Mouse (Mus musculus) embryonic facial prominence, embryonic 15.5 days (tissue): ENCODE measurements at regions not wholly inside any gene's neighbourhood (a gene's known extent, or its start where the extent isn't known, plus 50 kb on each side); places are given as distances from the start of the nearest gene placed in this dataset.

Source experiments
- ATAC-seq: fragments of 200-750 bp; cut with Nextera tagmentation; 2 replicates; pipeline ENCODE4 v1.8.0; 2017; ENCODE audit warnings: low read depth, moderate TSS enrichment; ENCODE audit not compliant: insufficient number of reproducible peaks, low FRiP score, low TSS enrichment
- H3K27ac ChIP-seq: fragments of 300-500 bp; sonication (generic); replicated peaks from 2 replicates; pipeline ENCODE4 v1.5.1; 2015; ENCODE audit warnings: mild to moderate bottlenecking, inconsistent platforms
- H3K27me3 ChIP-seq: fragments of 300-500 bp; sonication (generic); 2 replicates; pipeline ENCODE4 v1.6.1; 2015; ENCODE audit warnings: inconsistent platforms
- H3K36me3 ChIP-seq: fragments of 300-500 bp; sonication (generic); 2 replicates; pipeline ENCODE4 v1.6.1; 2015; ENCODE audit warnings: mild to moderate bottlenecking, inconsistent platforms
- H3K4me1 ChIP-seq: fragments of 300-500 bp; sonication (generic); 2 replicates; pipeline ENCODE4 v1.6.1; 2015; ENCODE audit warnings: inconsistent platforms
- H3K4me2 ChIP-seq: fragments of 300-500 bp; sonication (generic); replicated peaks from 2 replicates; pipeline ENCODE4 v1.6.1; 2015; ENCODE audit warnings: mild to moderate bottlenecking, inconsistent platforms
- H3K4me3 ChIP-seq: fragments of 300-500 bp; sonication (generic); replicated peaks from 2 replicates; pipeline ENCODE4 v1.5.1; 2015; ENCODE audit warnings: mild to moderate bottlenecking, inconsistent platforms
- H3K9ac ChIP-seq: fragments of 300-500 bp; sonication (generic); 2 replicates; pipeline ENCODE4 v1.6.1; 2015; ENCODE audit warnings: inconsistent platforms
- H3K9me3 ChIP-seq: fragments of 300-500 bp; sonication (generic); replicated peaks from 2 replicates; pipeline ENCODE4 v1.6.1; 2016; ENCODE audit warnings: inconsistent platforms
- WGBS: fragments of 180-500 bp; shearing (Covaris S2); methylation state at CpG from one replicate; pipeline ENCODE4 v1.1.7; 2015; 5-methylcytosine and 5-hydroxymethylcytosine counted together

DNA sequence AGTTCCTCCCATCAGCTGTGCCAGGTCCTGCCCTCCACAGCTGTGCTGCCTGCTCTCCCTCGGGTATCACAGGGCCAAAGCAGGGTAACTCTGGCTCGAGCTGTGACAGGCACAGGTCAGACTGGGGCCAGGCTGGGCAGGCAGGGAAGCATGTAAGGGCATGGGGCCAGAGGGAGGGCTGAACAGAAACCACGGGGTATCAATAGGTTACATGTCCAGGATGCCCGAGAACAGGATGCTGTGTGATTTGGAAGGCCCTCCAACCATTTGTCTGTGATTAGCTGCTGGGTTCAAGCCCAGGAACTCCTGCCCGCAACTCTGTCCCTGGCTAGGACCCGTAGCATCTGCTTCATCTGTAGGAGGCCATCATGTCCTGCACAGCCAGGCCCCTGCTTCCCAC lies 391.9 kb downstream of the Fam19a5 start:
- H3K4me2 ChIP-seq: no peak overlapping the region
- H3K9ac ChIP-seq: no peak overlapping the region
- no peaks in the 10 kb centered on the region for H3K27me3 ChIP-seq
- H3K9me3 ChIP-seq: no peaks in the 10 kb centered on the region
- H3K27ac ChIP-seq: no peak overlapping the region
- H3K4me1 ChIP-seq: no peaks in the 10 kb centered on the region
- no peak overlapping the region for H3K4me3 ChIP-seq
- ATAC-seq: no peak
- no peaks in the 10 kb centered on the region for H3K36me3 ChIP-seq
- 65% methylated on average over 6 of the region's 6 CpGs for WGBS

DNA sequence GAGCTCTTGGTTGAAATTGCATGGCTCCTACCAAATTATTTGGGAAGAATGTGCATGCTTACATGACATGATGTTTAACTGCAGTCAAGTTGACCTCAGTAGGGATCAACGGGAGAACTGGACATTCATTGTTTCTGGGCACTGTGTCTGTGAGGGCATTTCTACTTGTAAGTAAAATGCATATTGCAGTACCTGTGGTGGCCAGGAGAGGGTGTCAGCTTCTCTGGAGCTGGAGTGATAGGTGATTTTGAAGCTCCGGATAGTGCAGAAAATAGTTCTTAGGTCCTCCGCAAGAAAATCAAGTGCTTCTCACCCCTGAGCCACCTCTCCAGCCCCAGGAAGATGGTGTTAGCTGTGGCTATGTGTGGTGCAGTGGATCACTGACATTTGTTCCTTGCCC lies 396.7 kb downstream of the Fam19a5 start:
- Histone ChIP-seq H3K27me3 (no peaks in the 10 kb centered on the region), H3K4me1 (no peaks in the 10 kb centered on the region), H3K9me3 (no peaks in the 10 kb centered on the region), H3K36me3 (no peaks in the 10 kb centered on the region), H3K4me2 (no peak overlapping the region), H3K9ac (no peak overlapping the region), H3K4me3 (no peak overlapping the region), H3K27ac (no peak overlapping the region)
- WGBS: 51% methylated on average over 3 of the region's 3 CpGs
- no peak for ATAC-seq

DNA sequence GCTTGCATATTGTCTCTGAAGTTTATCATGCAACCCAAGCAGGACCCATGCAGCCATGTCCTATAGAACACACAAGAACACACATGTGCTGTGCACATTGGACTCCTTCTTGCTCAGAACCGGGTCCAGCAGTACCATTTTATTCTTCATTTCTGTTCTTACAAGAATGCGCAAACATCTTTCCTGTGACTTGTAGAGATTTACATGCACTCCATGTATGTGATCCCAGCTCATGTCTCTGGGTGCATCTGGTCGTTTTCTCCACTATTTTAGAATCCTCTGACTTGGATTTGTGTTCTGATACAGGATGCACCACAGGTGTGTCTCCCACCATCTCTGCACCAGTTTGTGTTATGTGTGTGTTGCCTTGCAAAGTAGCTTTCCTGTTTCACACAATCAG lies 408.4 kb downstream of the Fam19a5 start:
- Histone ChIP-seq H3K27ac (no peak overlapping the region), H3K36me3 (no peaks in the 10 kb centered on the region), H3K27me3 (no peaks in the 10 kb centered on the region), H3K4me1 (no peaks in the 10 kb centered on the region), H3K4me3 (no peak overlapping the region), H3K9me3 (no peaks in the 10 kb centered on the region), H3K9ac (no peak overlapping the region), H3K4me2 (no peak overlapping the region)
- no peak for ATAC-seq
- 71% methylated on average over 3 of the region's 3 CpGs for WGBS

DNA sequence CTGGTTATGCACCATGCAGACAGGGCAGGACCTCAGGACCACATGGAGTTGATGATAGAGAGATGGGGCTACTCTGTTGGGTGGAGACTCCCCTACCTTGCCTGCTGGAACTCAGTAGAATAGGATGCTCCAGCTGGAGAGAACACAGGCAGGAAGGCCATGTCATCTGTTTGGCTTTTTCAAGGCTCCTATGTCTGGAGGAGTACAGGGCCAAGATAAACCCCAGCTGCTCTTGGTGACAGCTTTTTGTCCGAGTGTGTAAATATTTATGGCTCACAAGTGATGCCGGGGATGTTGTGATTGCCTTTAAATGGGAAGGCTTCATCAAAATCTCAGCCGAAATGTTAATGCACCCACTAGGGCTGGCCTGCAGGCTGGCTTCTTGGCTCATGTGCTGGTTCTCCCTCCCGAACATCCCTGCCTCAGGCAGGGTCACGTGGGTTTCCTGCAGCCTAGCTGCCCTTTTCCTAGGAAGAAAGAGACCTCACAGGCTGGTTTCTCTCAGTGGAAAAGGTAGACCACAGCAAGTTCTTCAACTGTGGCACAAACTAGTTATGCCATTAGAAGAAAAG lies 411.7 kb downstream of the Fam19a5 start:
- no peaks in the 10 kb centered on the region for H3K36me3 ChIP-seq
- H3K27ac ChIP-seq: no peak overlapping the region
- no peaks in the 10 kb centered on the region for H3K9me3 ChIP-seq
- H3K27me3 ChIP-seq: no peaks in the 10 kb centered on the region
- no peak overlapping the region for H3K4me3 ChIP-seq
- no peak for ATAC-seq
- 49% methylated on average over 5 of the region's 5 CpGs for WGBS
- no peak overlapping the region for H3K9ac ChIP-seq
- H3K4me1 ChIP-seq: no peaks in the 10 kb centered on the region
- H3K4me2 ChIP-seq: no peak overlapping the region

DNA sequence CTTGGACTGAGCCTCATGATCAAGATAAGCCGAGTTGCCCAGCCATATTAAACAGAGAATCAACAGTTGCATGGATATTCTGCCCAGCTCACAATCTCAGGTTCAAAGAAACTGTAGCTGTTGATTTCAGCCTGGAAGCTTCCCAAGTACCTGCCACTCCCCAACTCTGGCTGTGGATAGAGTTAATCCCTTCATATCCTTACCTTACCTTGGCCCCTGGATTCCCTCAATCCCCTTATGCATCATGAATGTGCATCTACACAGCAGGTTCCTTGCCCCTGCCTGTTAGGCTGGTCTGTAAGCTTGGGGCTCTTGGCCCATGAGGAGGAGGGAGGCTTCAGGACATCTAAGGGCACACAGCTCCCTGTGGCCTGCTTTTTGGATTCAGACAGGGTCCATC lies 414.8 kb downstream of the Fam19a5 start:
- Histone ChIP-seq H3K27me3 (no peaks in the 10 kb centered on the region), H3K4me3 (no peak overlapping the region), H3K9me3 (no peaks in the 10 kb centered on the region), H3K4me1 (no peaks in the 10 kb centered on the region), H3K9ac (no peak overlapping the region), H3K27ac (no peak overlapping the region), H3K4me2 (no peak overlapping the region), H3K36me3 (no peaks in the 10 kb centered on the region)
- 68% methylated on average over 1 of the region's 1 CpGs for WGBS
- ATAC-seq: no peak

DNA sequence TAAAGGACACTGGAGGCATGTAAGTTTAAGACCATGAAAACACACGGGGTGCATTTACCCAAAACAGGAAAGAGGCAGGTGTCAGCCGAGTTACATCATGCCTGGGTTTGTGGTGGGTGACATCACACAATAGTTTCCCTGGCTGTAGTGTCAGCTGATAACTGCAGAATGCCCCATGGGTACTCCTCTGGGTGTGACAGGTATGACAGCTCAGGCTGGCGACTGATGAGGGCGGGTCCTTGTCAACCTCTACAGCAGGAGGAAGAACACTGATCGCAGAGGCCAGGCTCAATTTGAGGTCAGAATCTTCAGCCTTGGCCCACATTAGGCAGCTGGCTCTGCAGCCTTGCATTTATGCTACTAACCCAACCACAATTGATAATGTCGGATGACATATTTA lies 428.5 kb downstream of the Fam19a5 start:
- no peak overlapping the region for H3K27ac ChIP-seq
- H3K4me3 ChIP-seq: no peak overlapping the region
- no peaks in the 10 kb centered on the region for H3K4me1 ChIP-seq
- H3K9ac ChIP-seq: no peak overlapping the region
- H3K4me2 ChIP-seq: no peak overlapping the region
- no peaks in the 10 kb centered on the region for H3K36me3 ChIP-seq
- no peak for ATAC-seq
- no peaks in the 10 kb centered on the region for H3K27me3 ChIP-seq
- 70% methylated on average over 6 of the region's 6 CpGs for WGBS
- no peaks in the 10 kb centered on the region for H3K9me3 ChIP-seq

DNA sequence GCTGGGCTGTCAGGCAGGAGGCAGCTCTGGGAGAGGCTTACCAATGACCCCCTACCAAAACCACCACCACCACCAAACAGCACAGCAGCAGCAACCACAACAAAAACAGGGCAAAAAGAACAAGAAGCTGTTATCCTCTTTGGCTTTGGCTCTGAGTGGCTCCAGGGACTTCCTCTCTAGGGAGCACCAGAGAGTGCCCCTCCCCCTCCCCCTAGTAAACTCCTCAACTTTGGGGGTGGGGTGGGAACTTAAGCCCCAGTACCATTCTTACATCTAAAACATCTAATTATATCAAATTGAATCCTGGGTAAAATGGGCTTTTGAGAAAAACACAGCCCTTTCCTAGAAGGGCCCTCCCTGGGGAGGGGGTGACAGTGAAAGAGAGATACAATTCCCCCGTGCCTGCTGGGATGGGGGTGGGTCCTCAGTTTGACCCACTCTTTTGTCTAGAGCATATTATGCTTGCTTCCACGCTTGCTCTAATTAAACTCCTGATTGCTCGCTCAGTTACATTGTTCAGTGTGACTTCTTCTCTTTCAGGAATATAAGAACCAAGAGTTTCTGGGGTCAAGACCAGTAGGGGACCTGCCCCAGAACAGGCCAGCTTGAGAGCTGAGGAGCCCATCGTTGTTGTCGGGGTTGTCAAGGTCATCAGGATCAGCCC lies 443.4 kb downstream of the Fam19a5 start:
- H3K36me3 ChIP-seq: no peaks in the 10 kb centered on the region
- H3K4me2 ChIP-seq: no peak overlapping the region
- 0 out of 2 replicates have a peak, but pooled peaks have one; percentile 7 for ATAC-seq
- no peak overlapping the region for H3K4me3 ChIP-seq
- no peaks in the 10 kb centered on the region for H3K9me3 ChIP-seq
- H3K4me1 ChIP-seq: no peaks in the 10 kb centered on the region
- 24% methylated on average over 5 of the region's 5 CpGs for WGBS
- no peak overlapping the region for H3K9ac ChIP-seq
- no peak overlapping the region for H3K27ac ChIP-seq
- H3K27me3 ChIP-seq: no peaks in the 10 kb centered on the region

DNA sequence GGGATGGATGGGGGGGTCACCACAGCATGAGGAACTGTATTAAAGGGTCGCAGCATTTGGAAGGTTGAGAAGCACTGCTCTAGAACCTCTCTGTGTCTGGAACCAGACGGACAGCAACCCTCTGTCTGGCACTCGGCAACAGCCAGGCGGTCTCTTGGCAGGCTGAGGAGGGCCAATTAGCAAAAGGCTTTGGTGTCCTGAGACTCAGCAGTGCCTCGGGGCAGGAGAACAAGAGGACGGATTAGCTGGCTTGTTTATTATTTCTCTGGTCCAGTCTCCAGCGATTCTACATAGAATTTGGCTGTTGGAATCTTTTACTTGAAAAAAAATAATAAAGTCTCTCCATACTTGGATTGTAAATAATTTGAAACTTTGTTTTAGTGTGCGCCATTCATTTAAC lies 450.4 kb downstream of the Fam19a5 start:
- Histone ChIP-seq H3K9ac (no peak overlapping the region), H3K4me1 (no peaks in the 10 kb centered on the region), H3K4me2 (no peak overlapping the region), H3K9me3 (no peaks in the 10 kb centered on the region), H3K27ac (no peak overlapping the region), H3K4me3 (no peak overlapping the region), H3K27me3 (no peaks in the 10 kb centered on the region), H3K36me3 (no peaks in the 10 kb centered on the region)
- ATAC-seq: no peak
- WGBS: 30% methylated on average over 8 of the region's 8 CpGs

DNA sequence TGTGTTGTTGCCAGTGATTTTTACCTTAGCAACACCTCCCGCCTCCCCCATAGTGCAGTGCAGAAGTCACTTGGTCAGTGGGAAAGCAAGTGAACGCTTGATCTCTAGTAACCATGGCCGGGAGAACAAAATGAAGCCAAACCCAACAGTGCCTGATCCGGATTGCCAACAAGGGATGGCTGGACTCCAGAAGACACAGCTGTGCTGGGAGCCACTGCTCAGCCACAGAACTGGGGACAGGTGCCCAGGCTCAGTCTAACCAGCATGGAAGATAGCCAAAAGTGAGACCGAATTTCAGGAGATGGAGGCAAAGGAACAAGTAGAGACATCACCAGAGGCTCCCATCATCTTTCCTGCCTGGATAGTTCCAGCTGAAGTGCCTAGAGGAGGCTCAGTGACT lies 473.0 kb downstream of the Fam19a5 start:
- Histone ChIP-seq H3K36me3 (no peaks in the 10 kb centered on the region), H3K27me3 (no peaks in the 10 kb centered on the region), H3K4me2 (no peak overlapping the region), H3K4me3 (no peak overlapping the region), H3K9ac (no peak overlapping the region), H3K9me3 (no peaks in the 10 kb centered on the region), H3K27ac (no peak overlapping the region), H3K4me1 (no peaks in the 10 kb centered on the region)
- WGBS: 84% methylated on average over 5 of the region's 5 CpGs
- no peak for ATAC-seq

DNA sequence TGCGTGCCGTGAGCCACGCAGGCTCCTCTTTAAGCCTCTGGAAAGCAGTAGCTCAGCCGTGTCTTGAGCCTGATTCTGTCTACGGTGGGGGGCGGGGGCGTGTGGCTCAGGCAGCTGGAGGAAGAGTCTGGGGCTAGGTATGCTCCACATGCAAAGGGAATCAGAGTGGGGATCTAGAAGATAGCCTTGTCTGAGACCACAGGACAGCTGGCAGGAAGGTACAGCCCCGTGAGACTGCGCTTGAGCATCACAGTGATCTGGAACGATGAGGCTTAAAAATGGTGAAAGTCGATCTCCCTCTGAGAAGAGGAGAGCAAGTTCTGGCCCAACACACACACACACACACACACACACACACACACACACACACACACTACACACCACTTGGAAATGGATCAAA lies 488.7 kb downstream of the Fam19a5 start:
- 65% methylated on average over 11 of the region's 11 CpGs for WGBS
- Histone ChIP-seq H3K36me3 (no peaks in the 10 kb centered on the region), H3K9me3 (no peaks in the 10 kb centered on the region), H3K27me3 (no peaks in the 10 kb centered on the region), H3K9ac (no peak overlapping the region), H3K4me2 (no peak overlapping the region), H3K27ac (no peak overlapping the region), H3K4me1 (no peaks in the 10 kb centered on the region), H3K4me3 (no peak overlapping the region)
- ATAC-seq: no peak

DNA sequence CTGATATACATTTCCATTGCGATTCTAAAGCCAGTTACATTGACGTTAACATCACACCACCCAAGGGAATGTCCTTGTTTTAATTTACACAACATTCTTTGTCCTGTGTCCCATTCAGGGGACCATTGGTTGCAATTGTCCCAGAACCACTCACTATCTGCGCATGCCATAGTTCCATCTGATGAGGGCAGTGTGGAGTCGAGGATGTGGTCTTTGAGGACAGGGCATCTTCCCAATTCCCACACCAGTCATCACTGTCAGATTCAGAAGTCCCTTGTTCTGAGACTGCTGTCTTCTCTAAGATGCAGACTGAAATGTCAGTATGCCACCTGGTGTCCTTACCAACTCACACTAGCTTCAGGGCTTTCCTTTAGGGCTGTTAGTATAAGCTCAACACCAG lies 489.6 kb downstream of the Fam19a5 start:
- Histone ChIP-seq H3K9ac (no peak overlapping the region), H3K4me3 (no peak overlapping the region), H3K4me2 (no peak overlapping the region), H3K4me1 (no peaks in the 10 kb centered on the region), H3K27me3 (no peaks in the 10 kb centered on the region), H3K27ac (no peak overlapping the region), H3K36me3 (no peaks in the 10 kb centered on the region), H3K9me3 (no peaks in the 10 kb centered on the region)
- ATAC-seq: no peak
- WGBS: 67% methylated on average over 4 of the region's 4 CpGs

DNA sequence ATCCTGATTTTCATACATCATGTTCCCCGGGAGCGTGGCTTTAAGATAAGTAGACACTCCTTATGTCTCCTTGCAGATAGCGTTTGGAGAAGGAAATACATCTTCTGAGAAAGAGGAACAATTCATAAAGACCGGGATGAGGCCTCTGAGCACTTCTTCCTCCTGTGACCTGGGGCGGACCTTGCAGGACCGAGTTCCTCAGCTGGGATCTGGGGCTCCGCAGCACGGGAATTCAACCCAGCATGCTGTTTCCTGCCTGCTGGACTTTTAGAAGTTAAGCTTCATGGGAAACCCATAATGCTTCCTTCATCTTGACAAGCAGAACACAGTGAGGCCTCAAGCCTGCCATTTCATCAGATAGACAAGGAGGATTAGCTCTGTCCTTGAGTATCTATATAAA lies 491.4 kb downstream of the Fam19a5 start:
- Histone ChIP-seq H3K4me1 (no peaks in the 10 kb centered on the region), H3K4me3 (no peak overlapping the region), H3K9ac (no peak overlapping the region), H3K9me3 (no peaks in the 10 kb centered on the region), H3K27me3 (no peaks in the 10 kb centered on the region), H3K27ac (no peak overlapping the region), H3K36me3 (no peaks in the 10 kb centered on the region), H3K4me2 (no peak overlapping the region)
- no peak for ATAC-seq
- 80% methylated on average over 8 of the region's 8 CpGs for WGBS
